Mouse (Mus musculus): Measurements from ENCODE around the gene Ykt6. TPM values are rescaled to one million over a fixed set of nuclear protein-coding genes. Genes with fewer than 3 reads are reported as not detected.

The Ykt6 gene
- total RNA-seq (2021), result 10 to 100 TPM; 75.8 to 79.8 TPM
- long read RNA-seq, experiment 1, transcript Ykt6-201 (7 exons, 2,541 nt), result major isoform, 17 of 29 reads
- long read RNA-seq, experiment 1, partial matches to known transcripts, result 0 of 29 reads
- long read RNA-seq, experiment 1, other reads (novel, unspliced or antisense), result 12 of 29 reads
- long read RNA-seq, experiment 2, transcript Ykt6-201 (7 exons, 2,541 nt), result major isoform, 15 of 21 reads
- long read RNA-seq, experiment 2, partial matches to known transcripts, result 0 of 21 reads
- long read RNA-seq, experiment 2, other reads (novel, unspliced or antisense), result 6 of 21 reads

DNA sequence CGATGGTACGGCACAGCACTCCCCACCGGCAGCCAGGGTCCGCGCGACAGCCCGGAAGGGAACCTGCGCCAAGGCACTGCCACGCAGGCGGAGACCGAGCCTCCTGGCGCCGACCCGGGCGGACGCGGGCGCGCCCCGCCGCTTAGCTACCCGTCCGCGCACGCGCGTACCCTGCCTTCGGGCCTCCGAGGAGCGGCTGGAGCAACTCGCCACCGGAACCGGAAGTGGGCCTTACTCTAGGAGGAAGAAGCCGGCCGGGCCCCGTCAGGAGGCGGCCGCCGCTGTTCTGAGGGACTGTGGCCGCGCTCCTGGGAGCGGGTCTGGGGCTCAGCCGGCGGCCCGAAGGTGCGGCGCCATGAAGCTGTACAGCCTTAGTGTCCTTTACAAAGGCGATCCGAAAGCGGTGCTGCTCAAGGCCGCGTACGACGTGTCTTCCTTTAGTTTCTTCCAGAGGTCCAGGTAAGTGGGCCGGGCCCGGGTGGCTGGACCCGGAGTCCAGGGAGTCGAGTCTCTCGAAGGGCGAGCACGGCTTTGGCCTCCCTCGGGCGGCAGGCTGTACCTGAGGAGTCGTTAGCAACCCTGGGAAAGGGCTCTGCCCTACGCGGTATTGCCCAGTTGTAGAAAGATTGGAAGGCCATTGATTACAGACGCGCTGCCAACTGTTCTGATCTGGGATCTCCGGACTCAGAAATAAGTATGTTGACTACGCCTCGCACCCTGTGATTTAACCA, at the start of gene Ykt6:
TSS of gene Ykt6 (plus strand) at position 148 of the 731 bp plus-strand sequence.
- peak within 1 kb of the TSS; percentile 78 for H3K4me3 ChIP-seq
- peak within 1 kb of the TSS; percentile 93 for H3K27ac ChIP-seq
- intact Hi-C loops (cut with DNase I), result loop anchor here (2.0 kb wide), 1 partner anchor 77 kb away; the partner anchor contains the start of gene Pold2
- peak; percentile 94 to 95 for DNase-seq (ENCODE audit: extremely low spot score in 1 of 2, low spot score in 2 of 2)
- TF ChIP-seq CTCF (IDR thresholded peaks at IDR 0.05), result no peak

DNA sequence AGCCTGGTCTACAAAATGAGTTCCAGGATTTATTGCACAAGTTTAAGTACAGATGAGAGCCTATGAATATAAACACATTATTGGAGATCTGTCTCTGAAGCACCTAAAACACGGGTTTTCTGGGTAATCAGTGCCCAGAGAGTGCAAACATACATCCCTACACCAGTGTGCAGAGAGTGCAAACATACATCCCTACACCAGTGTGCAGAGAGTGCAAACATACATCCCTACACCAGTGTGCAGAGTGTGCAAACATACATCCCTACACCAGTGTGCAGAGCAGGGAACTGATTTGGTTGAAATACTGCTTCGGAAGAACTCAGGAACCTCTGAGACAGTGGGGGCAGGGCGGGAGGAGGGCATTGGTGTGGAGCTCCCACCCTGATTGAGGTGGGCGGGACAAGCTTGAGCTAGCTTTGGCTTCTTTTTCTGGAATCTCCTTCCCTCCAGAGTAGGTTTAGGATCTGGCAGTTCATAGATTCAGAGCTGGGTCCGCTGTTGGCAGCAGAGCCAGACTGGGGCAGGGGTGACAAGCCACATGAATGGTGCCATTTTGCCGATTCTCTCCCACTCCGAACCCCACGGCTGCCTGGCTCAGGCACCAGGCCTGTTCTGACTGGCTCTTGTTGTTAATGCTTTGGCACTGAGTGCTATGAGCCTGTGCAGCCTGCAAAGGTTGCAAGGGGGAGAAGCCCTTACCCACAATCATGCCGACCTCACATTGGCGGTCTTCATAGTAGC, 49.5 kb upstream of the Ykt6 start:
- H3K27ac ChIP-seq, result no peak overlapping the region; the same call in 1 of the 2 replicates
- no peak for TF ChIP-seq CTCF (IDR thresholded peaks at IDR 0.05)
- no peak overlapping the region for H3K4me3 ChIP-seq
- intact Hi-C loops (cut with DNase I), result no loop called here
- DNase-seq (ENCODE audit: extremely low spot score in 1 of 2, low spot score in 2 of 2), result no peak

GRCm38 (mm10) chr11:5907096-5907495, 48.4 kb upstream of the Ykt6 start:
- DNase-seq (ENCODE audit: extremely low spot score in 1 of 2, low spot score in 2 of 2), result no peak
- intact Hi-C loops (cut with DNase I), result no loop called here
- Histone ChIP-seq H3K27ac (no peak overlapping the region), H3K4me3 (no peak overlapping the region)
- TF ChIP-seq CTCF (IDR thresholded peaks at IDR 0.05), result no peak

- intact Hi-C loops (cut with DNase I), result no loop called here
- H3K27ac ChIP-seq, result no peak overlapping the region
- no peak for TF ChIP-seq CTCF (IDR thresholded peaks at IDR 0.05)
- no peak for DNase-seq (ENCODE audit: extremely low spot score in 1 of 2, low spot score in 2 of 2)
- H3K4me3 ChIP-seq, result no peak overlapping the region
Measured at GRCm38 (mm10) chr11:5908642-5909041, 46.9 kb upstream of the Ykt6 start.

DNA sequence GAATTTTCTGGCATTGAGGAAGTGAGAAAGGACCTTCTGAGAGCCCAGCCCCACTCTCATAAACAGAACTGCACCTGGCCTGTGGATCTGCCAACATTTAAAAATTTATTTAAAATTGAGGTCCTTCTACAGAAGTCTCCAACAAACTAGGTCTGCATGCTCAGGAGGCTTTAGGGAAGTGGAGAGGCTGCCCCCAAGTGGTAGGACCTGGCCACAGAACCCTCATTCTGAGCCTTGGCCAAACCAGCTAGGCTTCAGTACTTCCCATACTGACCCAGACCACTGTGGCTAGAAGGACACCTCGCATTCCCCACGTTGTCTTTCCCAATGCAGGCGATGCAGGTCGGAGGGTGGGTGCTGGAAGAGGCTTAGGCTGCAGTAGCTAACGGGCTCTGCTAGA, 42.9 kb upstream of the Ykt6 start:
- peak; percentile 66 to 71 for DNase-seq (ENCODE audit: extremely low spot score in 1 of 2, low spot score in 2 of 2)
- H3K27ac ChIP-seq, result 0 out of 2 replicates have a peak overlapping the region, but pooled peaks have one; percentile 30
- no peak overlapping the region for H3K4me3 ChIP-seq
- TF ChIP-seq CTCF (IDR thresholded peaks at IDR 0.05), result peak; percentile 78
- intact Hi-C loops (cut with DNase I), result loop anchor here (2.0 kb wide), 1 partner anchor 26 kb away; no protein-coding TSS in a partner anchor

- Histone ChIP-seq H3K27ac (no peak overlapping the region), H3K4me3 (no peak overlapping the region)
- TF ChIP-seq CTCF (IDR thresholded peaks at IDR 0.05), result no peak
- intact Hi-C loops (cut with DNase I), result loop anchor here (2.0 kb wide), 1 partner anchor 26 kb away; no protein-coding TSS in a partner anchor
- DNase-seq (ENCODE audit: extremely low spot score in 1 of 2, low spot score in 2 of 2), result peak in 1 of 2 experiments; percentile 27
Measured at GRCm38 (mm10) chr11:5913256-5913655, 42.2 kb upstream of the Ykt6 start.

- no peak for TF ChIP-seq CTCF (IDR thresholded peaks at IDR 0.05)
- no peak overlapping the region for H3K27ac ChIP-seq
- no peak overlapping the region for H3K4me3 ChIP-seq
- intact Hi-C loops (cut with DNase I), result loop anchor here (2.0 kb wide), 1 partner anchor 27 kb away; no protein-coding TSS in a partner anchor
- DNase-seq (ENCODE audit: extremely low spot score in 1 of 2, low spot score in 2 of 2), result no peak
Measured at GRCm38 (mm10) chr11:5913936-5914335, 41.6 kb upstream of the Ykt6 start.

DNA sequence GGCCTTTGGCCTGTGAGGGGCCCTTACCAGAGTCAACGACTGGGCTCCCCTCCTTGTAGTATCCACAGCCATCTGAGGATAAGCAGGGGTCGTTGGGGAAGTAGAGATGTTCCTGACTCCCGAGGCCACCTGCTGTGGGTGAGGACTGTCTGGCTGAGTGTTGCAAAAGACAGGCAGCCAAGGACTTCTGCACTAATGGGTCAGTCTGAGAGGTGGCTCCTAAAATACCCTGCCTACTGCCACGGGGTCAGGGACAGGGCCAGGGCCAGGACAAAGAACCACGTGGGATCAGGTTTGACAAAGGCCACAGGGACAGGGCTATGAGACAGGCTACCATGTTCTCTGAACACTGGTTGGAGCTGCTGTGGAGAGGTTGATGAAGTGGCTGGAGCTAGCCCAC, 40.6 kb upstream of the Ykt6 start:
- Histone ChIP-seq H3K27ac (peak overlapping the region; percentile 8; the same call in 1 of the 2 replicates), H3K4me3 (no peak overlapping the region)
- intact Hi-C loops (cut with DNase I), result no loop called here
- no peak for DNase-seq (ENCODE audit: extremely low spot score in 1 of 2, low spot score in 2 of 2)
- TF ChIP-seq CTCF (IDR thresholded peaks at IDR 0.05), result no peak

GRCm38 (mm10) chr11:5915429-5916177, 39.9 kb upstream of the Ykt6 start:
- peak in 1 of 2 experiments; percentile 37 for DNase-seq (ENCODE audit: extremely low spot score in 1 of 2, low spot score in 2 of 2)
- H3K4me3 ChIP-seq, result no peak overlapping the region
- H3K27ac ChIP-seq, result peak overlapping the region; percentile 53; the same call in 1 of the 2 replicates
- intact Hi-C loops (cut with DNase I), result no loop called here
- no peak for TF ChIP-seq CTCF (IDR thresholded peaks at IDR 0.05)

- no peak for TF ChIP-seq CTCF (IDR thresholded peaks at IDR 0.05)
- peak in 1 of 2 experiments; percentile 36 for DNase-seq (ENCODE audit: extremely low spot score in 1 of 2, low spot score in 2 of 2)
- intact Hi-C loops (cut with DNase I), result no loop called here
Measured at GRCm38 (mm10) chr11:5916178-5916548, 39.3 kb upstream of the Ykt6 start.

DNA sequence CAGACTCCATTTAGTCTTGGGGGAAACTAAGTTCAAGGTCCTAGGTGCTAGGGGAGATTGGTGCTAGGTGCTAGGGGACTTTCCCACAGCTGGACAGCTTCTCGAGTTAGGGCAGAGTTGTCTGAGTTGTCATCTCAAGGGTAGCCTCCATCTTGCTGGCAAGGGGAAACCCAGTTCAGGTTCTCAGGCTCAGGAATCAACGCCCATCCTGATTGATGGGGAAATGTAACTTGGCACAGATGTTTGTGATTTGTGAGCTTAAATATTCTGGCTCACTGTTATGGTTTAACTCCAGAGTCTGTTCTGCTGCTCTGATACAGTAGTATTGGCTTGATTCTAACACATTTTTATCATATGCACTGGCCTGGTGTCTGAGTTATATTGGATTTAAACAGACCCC, 37.4 kb upstream of the Ykt6 start:
- H3K27ac ChIP-seq, result no peak overlapping the region
- DNase-seq (ENCODE audit: extremely low spot score in 1 of 2, low spot score in 2 of 2), result no peak
- intact Hi-C loops (cut with DNase I), result no loop called here
- H3K4me3 ChIP-seq, result no peak overlapping the region
- no peak for TF ChIP-seq CTCF (IDR thresholded peaks at IDR 0.05)

More at GRCm38 (mm10) chr11:5916178-5916548, 39.3 kb upstream of the Ykt6 start:
- no peak overlapping the region; the same call in 1 of the 2 replicates for H3K27ac ChIP-seq
- no peak overlapping the region for H3K4me3 ChIP-seq

Data from left cerebral cortex, adult 2 months (tissue).